Mouse (Mus musculus) adrenal gland, adult 8-10 months (tissue): Measurements from ENCODE around the gene Dusp12. TPM values are rescaled to one million over a fixed set of nuclear protein-coding genes. Genes with fewer than 3 reads are reported as not detected.

Experiments
- DNase-seq: peaks from one replicate; pipeline ENCODE4 v3.0.0; 2022
- total RNA-seq, 4 experiments: library from RNA; stranded (reverse); gene quantifications; 2 replicates each; pipeline ENCODE4 v1.2.4; 2022

Gene Dusp12
- total RNA-seq, 4 experiments from 2014 or later: 20.7 to 34.0 (median 24.7) TPM

GRCm38 (mm10) chr1:170861671-170862434, 23.5 kb downstream of the Dusp12 start:
- DNase-seq: no peak

GRCm38 (mm10) chr1:170858872-170859271, 26.5 kb downstream of the Dusp12 start:
- DNase-seq: no peak

- DNase-seq: no peak
Measured at GRCm38 (mm10) chr1:170857369-170857768, 28.0 kb downstream of the Dusp12 start.

GRCm38 (mm10) chr1:170855056-170855760, 30.1 kb downstream of the Dusp12 start:
- no peak for DNase-seq

- no peak for DNase-seq
Measured at GRCm38 (mm10) chr1:170853604-170854003, 31.7 kb downstream of the Dusp12 start.

GRCm38 (mm10) chr1:170850637-170851624, 34.4 kb downstream of the Dusp12 start:
- DNase-seq: no peak

- no peak for DNase-seq
Measured at GRCm38 (mm10) chr1:170850007-170850406, 35.3 kb downstream of the Dusp12 start.

GRCm38 (mm10) chr1:170845448-170846307, 39.7 kb downstream of the Dusp12 start:
- DNase-seq: no peak

GRCm38 (mm10) chr1:170844380-170844779, 41.0 kb downstream of the Dusp12 start:
- no peak for DNase-seq

- DNase-seq: no peak
Measured at GRCm38 (mm10) chr1:170839685-170840084, 45.7 kb downstream of the Dusp12 start.

GRCm38 (mm10) chr1:170834756-170835155, 50.6 kb downstream of the Dusp12 start:
- DNase-seq: no peak

- no peak for DNase-seq
Measured at GRCm38 (mm10) chr1:170829781-170830180, 55.6 kb downstream of the Dusp12 start.

GRCm38 (mm10) chr1:170829344-170829743, 56.0 kb downstream of the Dusp12 start:
- DNase-seq: no peak

Other genes with a start within 250 kb of the Dusp12 start
- gene Olfml2b, start 241.0 kb downstream of the Dusp12 start, total RNA-seq: 1 to 10 TPM; 3.3 to 5.9 (median 4.6) TPM
- gene Atf6, start 17.8 kb downstream of the Dusp12 start, total RNA-seq: 10 to 100 TPM; 39.7 to 46.8 (median 43.5) TPM
- 1 to 10 TPM; 1.0 to 2.7 (median 1.8) TPM for gene Gm26620, start 475 bp downstream of the Dusp12 start, total RNA-seq
- not detected for gene Fcrlb, start 27.4 kb upstream of the Dusp12 start, total RNA-seq
- gene Fcrla, start 42.0 kb upstream of the Dusp12 start, total RNA-seq: under 1 TPM; 0.21 to 0.81 (median 0.59) TPM
- gene Fcgr2b, start 91.0 kb upstream of the Dusp12 start, total RNA-seq: 10 to 100 TPM in 3 of 4 experiments, 1 to 10 TPM in 1; 6.4 to 15.5 (median 12.2) TPM
- 1 to 10 TPM; 4.1 to 7.5 (median 6.1) TPM for gene Fcgr4, start 133.4 kb upstream of the Dusp12 start, total RNA-seq
- gene Fcgr3, start 179.4 kb upstream of the Dusp12 start, total RNA-seq: 10 to 100 TPM; 11.4 to 29.7 (median 23.1) TPM
- 1 to 10 TPM; 1.3 to 4.1 (median 3.1) TPM for gene Cfap126, start 228.4 kb upstream of the Dusp12 start, total RNA-seq